Mouse (Mus musculus) spleen, adult 2 months (tissue): ENCODE results near the gene Gm38100.

Experiments used
- CTCF ChIP-seq: fragments of 200-500 bp; IDR thresholded peaks from 2 replicates; pipeline ENCODE4 v1.5.1; 2011; ENCODE audit warnings: mild to moderate bottlenecking, inconsistent platforms; ENCODE audit not compliant: insufficient read depth, insufficient read length, insufficient replicate concordance; ENCODE audit errors: extremely low read depth
- POLR2A ChIP-seq: fragments of 200-500 bp; IDR thresholded peaks from 2 replicates; pipeline ENCODE4 v1.6.1; 2011; ENCODE audit warnings: low read depth, low read length, inconsistent platforms

DNA sequence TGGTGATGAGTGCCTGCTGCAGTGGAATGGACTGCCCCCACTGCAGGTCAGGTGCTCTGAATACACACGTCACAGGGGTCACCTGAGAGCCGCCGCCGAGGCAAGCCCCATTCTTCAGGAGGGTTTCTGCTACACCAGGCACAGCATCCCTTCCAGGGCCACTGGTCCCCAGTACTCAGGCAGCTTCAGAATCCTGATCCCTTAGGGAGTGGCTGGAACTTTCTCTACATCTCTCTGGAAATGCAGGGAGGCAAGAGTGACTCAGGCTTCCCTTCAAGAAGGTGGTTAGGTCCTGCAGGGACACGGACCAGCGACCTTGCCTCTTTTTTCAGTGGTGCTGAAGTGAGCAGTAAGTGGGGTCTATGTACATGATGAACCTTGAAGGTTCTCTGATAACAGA, 26.9 kb upstream of the Gm38100 start:
- TF ChIP-seq POLR2A: no peak
- no peak for TF ChIP-seq CTCF
